8 mouse cellular contexts compared by ENCODE assay signal in genomic region chr12:117820138-117820858, GRCm38 (mm10). TPM values are rescaled to one million over a fixed set of nuclear protein-coding genes. Genes with fewer than 3 reads are reported as not detected.
DNase-seq lines count a peak whose midpoint lies in the region; ATAC-seq and TF ChIP-seq lines count a peak whose summit lies in the region.

No protein-coding gene starts in this region.

- H3K4me2 ChIP-seq in liver, postnatal 0 days (ENCODE audit: low read depth, low read length), result no peak overlapping the region

- H3K27me3 ChIP-seq in heart, adult 2 months (ENCODE audit: control insufficient read depth, insufficient read depth, low read length), result no peaks in the 10 kb centered on the region
- no peaks in the 10 kb centered on the region for H3K27me3 ChIP-seq in liver, postnatal 0 days (ENCODE audit: insufficient read depth, low read length)

- no peak overlapping the region for H3K4me3 ChIP-seq in heart, adult 2 months
- no peak overlapping the region for H3K4me3 ChIP-seq in liver, postnatal 0 days (ENCODE audit: low read depth, low read length)

- no peak for ATAC-seq in liver, postnatal 0 days

- no peak for DNase-seq in heart, adult 2 months
- no peak for DNase-seq in heart, postnatal 25 days (ENCODE audit: low spot score)
- DNase-seq in B cell, adult 2 months, result peak; percentile 13 to 27
- peak; percentile 65 for DNase-seq in embryo, embryonic 10 days (ENCODE audit: low spot score)
- no peak for DNase-seq in liver, postnatal 0 days
- peak; percentile 23 for DNase-seq in telencephalon, adult 2 months (ENCODE audit: low read depth, low spot score)
- DNase-seq in urinary bladder, postnatal 4 days (ENCODE audit: low spot score in 2 of 2), result no peak
- no peak for DNase-seq in adrenal gland, postnatal 25 days

- intact Hi-C loops in heart, adult 2 months (cut with DNase I), result loop anchor here (1.0 to 5.0 kb wide), 2 partner anchors 33 to 632 kb away; no protein-coding TSS in a partner anchor
- intact Hi-C loops in heart, postnatal 25 days (cut with DNase I), result loop anchor here (1.0 to 5.0 kb wide), 4 partner anchors 33 to 1037 kb away; no protein-coding TSS in a partner anchor

- peak; percentile 76 for TF ChIP-seq CTCF in heart, adult 2 months (IDR thresholded peaks at IDR 0.05)
- peak; percentile 74 for TF ChIP-seq CTCF in liver, postnatal 0 days (IDR thresholded peaks at IDR 0.05; ENCODE audit: low read depth)

- H3K36me3 ChIP-seq in heart, adult 2 months (ENCODE audit: control insufficient read depth, insufficient read depth, low read length), result no peaks in the 10 kb centered on the region
- H3K36me3 ChIP-seq in liver, postnatal 0 days (replicated peaks; ENCODE audit: insufficient read depth, low read length), result no peaks in the 10 kb centered on the region

- 53% methylated on average over 4 of the region's 4 CpGs for WGBS in heart, adult 2 months
- WGBS in liver, postnatal 0 days (ENCODE audit: insufficient replicate concordance), result 41% methylated on average over 4 of the region's 4 CpGs

- TF ChIP-seq POLR2A in heart, adult 2 months (IDR thresholded peaks at IDR 0.05; ENCODE audit: insufficient read depth, low read depth, low read length), result no peak

- H3K4me1 ChIP-seq in heart, adult 2 months (ENCODE audit: control insufficient read depth, insufficient read depth, low read length), result no peaks in the 10 kb centered on the region
- no peaks in the 10 kb centered on the region for H3K4me1 ChIP-seq in liver, postnatal 0 days (ENCODE audit: insufficient read depth)

- no peak overlapping the region for H3K9ac ChIP-seq in heart, adult 2 months (ENCODE audit: low read depth, low read length)
- H3K9ac ChIP-seq in liver, postnatal 0 days (replicated peaks), result no peak overlapping the region

- no peak for TF ChIP-seq EP300 in heart, adult 2 months (IDR thresholded peaks at IDR 0.05; ENCODE audit: insufficient read depth, low read depth, low read length)
- TF ChIP-seq EP300 in liver, postnatal 0 days (IDR thresholded peaks at IDR 0.05; ENCODE audit: low read depth), result no peak

- no peak overlapping the region for H3K27ac ChIP-seq in heart, adult 2 months
- H3K27ac ChIP-seq in liver, postnatal 0 days (ENCODE audit: low read depth), result no peak overlapping the region

- H3K9me3 ChIP-seq in liver, postnatal 0 days (ENCODE audit: low read length), result no peaks in the 10 kb centered on the region

- H3K79me2 ChIP-seq in heart, adult 2 months (replicated peaks; ENCODE audit: control insufficient read depth, insufficient read depth, low read length), result no peaks in the 10 kb centered on the region

RNA-seq across cellular contexts. Expression of gene Cdca7l, which starts 16.2 kb away (rescaled TPM):
- total RNA-seq in heart, adult 2 months (2021), result under 1 TPM; 0.16 to 0.23 TPM
- polyA plus RNA-seq in heart, adult 2 months (2012; rRNA removed), result 0.10 and 0.26 TPM in 2 replicates
- total RNA-seq in heart, postnatal 25 days (2021), result under 1 TPM; 0.23 to 0.36 TPM
- 7.5 and 7.8 TPM in 2 replicates for polyA plus RNA-seq in liver, postnatal 0 days (2015; fragmentation: Nextera tagmentation; extraction: Ambion mirVana)
- 5.0 and 7.5 TPM in 2 replicates for total RNA-seq in adrenal gland, postnatal 25 days (2021)

Comparison
In these comparisons a context has a peak if more than half of its experiments do, and no peak if none do; other contexts are left out.
1. DNase-seq: peak in B cell, adult 2 months (2 of 2), embryo, embryonic 10 days (single experiment) and telencephalon, adult 2 months (single experiment); none in heart, adult 2 months (0 of 2), heart, postnatal 25 days (single experiment), liver, postnatal 0 days (single experiment), urinary bladder, postnatal 4 days (0 of 2) and adrenal gland, postnatal 25 days (single experiment).